Mouse (Mus musculus): ENCODE data around the gene Gli2.

Gene Gli2

DNA sequence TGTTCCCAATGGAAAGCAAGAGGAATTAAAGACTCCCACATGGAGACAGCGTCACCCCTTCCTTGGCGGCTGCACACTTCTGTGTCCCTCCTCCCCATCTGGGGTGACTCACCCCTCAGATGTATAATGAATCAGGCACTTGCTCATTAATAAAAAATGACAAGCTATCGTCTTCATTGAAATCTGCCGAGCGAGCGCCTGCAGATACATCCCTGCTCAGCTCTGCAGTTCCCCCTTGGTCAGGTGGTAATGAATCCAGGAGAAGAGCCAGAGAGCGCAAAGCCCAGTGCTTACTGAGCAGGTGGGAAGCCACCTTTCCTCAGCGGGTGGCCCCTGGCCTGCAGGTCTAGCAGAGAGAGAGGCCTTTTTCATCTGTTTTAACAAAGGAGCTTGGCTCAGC is 112.1 kb downstream of the Gli2 start:
- no peak for DNase-seq (ENCODE audit: low spot score in 2 of 2)

DNA sequence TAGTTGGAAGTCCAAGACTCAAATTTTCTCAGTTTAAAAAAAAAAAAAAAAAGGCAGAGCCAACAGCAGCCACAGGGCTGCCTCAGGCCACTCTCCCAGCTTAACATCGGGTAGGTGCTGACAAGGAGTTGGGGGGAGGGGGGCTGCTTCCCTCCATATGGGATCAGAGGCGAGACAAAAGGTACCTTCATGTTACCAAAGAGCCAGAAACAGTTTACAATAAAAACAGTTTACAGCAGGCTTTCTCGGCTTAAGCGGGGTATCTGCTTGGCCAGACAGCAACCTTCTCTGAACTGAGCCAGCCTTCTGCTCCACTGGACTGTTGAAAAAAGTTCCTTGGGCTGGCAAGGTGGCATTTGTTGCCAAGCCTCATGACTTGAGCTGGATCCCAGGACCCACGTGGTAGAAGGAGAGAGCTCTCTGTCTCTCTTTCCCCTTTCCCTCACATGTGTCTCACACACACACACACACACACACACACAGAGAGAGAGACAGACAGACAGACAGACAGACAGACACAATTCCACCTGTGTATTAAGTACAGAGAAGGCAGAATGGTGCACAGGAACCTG is 113.1 kb downstream of the Gli2 start:
- DNase-seq (ENCODE audit: low spot score in 2 of 2) = no peak

DNA sequence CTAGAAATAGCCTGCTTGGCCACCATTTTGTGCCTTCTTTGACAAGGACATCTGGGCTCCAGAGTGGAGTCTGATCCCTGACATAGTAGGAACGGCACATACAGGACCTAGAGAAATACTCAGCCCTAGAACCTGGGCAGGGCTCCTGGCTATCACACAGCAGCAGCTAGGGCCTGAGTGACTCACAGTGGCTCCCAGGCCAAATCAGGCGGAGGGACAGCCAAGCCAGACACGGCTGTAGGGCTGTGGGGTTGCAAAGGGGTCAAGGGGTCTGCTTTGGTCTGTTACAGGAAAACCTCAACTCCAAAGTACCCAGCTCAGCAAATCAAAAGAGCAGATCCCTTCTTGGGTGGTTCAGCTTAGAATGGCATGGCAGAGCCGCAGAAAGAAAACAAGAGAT is 115.2 kb downstream of the Gli2 start:
- DNase-seq (ENCODE audit: low spot score in 2 of 2) = no peak

- DNase-seq (ENCODE audit: low spot score in 2 of 2) = no peak
Measured at GRCm38 (mm10) chr1:118936108-118936507, 117.3 kb downstream of the Gli2 start.

DNA sequence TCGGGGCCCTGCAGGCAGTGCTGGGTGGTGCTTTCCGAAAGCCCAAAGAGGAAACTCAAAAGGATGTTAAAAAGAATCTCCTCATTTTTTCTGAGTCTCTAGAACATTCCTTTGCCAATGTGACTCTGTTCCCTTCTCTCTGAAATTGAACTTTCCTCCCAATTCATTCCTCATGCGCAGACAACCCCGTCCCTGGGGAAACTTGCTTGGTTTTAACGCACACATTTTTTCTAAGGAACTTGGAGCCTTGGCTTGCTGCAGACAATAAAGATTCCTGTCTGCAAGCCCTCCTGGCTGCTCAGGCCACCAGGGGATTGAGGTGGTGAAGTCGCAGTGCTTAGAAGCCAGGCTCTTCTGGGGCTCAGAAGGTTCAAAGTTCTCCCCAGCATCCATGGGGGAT is 117.9 kb downstream of the Gli2 start:
- DNase-seq (ENCODE audit: low spot score in 2 of 2) = no peak

- DNase-seq (ENCODE audit: low spot score in 2 of 2) = no peak
Measured at GRCm38 (mm10) chr1:118932167-118932566, 121.3 kb downstream of the Gli2 start.

DNA sequence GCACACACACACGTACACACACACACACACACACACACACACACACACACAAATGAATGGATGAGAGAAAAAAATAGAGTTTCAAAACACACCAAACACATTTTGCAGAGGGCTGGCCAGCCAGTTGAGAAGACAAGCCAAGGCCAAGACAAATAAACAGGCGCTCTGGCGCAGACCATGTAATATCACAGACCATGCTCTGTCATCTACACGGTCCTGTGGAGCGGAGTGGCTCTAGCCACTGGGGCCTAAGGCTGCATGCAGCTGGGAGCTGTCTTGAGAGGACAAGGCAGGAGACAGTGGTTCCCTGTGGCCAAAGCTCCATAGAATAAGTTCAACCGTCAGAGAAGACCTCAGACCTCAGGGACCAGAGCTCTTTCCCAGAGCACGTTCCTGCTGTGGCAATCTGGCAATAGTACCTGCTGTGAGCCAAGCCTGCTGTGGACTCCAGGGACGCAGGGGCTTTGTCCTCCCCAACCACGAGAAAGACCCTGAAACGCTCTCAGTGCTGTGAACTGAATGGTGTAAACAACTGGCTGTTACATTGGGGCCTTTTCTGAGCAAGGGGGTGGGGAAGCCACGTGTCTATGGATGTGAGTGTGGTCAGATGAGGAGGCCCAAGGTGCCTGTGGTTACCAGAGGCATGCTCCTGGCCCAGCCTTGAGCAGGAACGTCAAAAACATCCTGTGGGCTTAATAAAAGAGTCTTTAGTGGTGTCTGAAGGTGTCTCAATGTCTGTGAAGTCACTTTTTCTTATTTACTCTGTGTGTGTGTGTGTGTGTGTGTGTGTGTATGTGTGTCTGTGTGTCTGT is 125.7 kb downstream of the Gli2 start:
- no peak for DNase-seq (ENCODE audit: low spot score in 2 of 2)

GRCm38 (mm10) chr1:118926556-118926955 is 126.9 kb downstream of the Gli2 start:
- no peak for DNase-seq (ENCODE audit: low spot score in 2 of 2)

GRCm38 (mm10) chr1:118922189-118922588 is 131.2 kb downstream of the Gli2 start:
- DNase-seq (ENCODE audit: low spot score in 2 of 2) = no peak

GRCm38 (mm10) chr1:118917520-118918220 is 135.7 kb downstream of the Gli2 start:
- DNase-seq (ENCODE audit: low spot score in 2 of 2) = no peak

- DNase-seq (ENCODE audit: low spot score in 2 of 2) = no peak
Measured at GRCm38 (mm10) chr1:118916477-118917075, 136.8 kb downstream of the Gli2 start.

DNA sequence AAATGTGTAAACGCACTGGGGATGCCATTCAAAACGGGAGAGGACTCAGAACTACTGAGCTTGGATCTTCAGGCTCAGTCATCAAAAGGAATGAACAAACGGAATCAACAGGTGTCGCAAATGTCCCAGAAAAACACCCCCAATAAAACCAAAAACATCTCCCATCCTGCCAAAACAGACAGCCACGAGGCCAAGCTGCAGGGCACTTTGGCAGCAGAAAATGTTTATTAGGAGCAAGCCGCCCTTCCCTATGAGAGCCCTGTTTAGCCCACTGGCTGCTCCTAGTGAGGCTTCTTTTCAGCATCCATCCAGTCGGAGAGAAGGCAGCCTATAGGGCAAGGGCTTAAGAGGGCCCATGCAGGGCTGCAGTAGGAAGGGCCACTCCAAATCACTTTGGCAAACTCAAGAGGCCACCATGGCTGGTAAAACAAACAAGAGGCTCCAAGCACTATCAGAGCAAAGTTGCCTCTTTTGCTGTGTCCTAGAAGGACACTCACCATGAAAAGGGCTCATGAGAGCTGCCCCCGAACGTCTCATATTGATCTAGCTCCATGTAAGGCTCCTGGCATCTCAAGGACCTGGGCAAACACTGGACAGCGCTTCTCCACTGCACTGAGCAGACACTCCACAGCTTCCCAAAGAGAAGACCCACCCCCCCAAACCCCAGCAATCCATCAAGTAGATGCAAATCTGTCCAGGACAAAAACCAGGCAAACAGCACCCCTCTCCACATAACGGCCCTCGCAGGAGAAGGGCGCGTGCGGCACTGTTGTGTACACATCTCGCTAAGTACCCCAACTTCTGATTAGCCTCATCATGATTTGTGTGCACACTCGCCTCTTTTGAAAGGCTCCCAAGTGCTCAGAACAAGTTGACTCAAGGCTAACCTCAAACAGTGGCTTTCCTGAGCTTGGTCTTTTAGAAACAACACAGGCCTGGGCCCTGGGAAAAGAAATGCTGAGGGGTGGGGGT is 139.7 kb downstream of the Gli2 start:
- DNase-seq (ENCODE audit: low spot score in 2 of 2) = no peak

- DNase-seq (ENCODE audit: low spot score in 2 of 2) = no peak
Measured at GRCm38 (mm10) chr1:118912929-118913328, 140.5 kb downstream of the Gli2 start.

DNA sequence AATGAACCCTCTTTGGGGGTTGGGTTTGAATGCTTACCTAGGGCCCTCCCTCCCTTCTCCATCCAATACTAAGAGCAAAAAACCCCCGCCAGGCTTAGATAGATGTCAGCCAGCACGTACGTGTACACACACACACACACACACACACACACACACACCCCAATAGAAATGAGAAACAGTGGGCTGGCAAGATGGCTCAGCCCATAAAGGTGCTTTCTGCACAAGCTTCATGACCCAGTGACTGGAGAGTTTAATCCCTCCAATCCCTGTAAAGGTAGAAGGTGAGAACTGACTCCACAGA is 142.0 kb downstream of the Gli2 start:
- DNase-seq (ENCODE audit: low spot score in 2 of 2) = no peak

DNA sequence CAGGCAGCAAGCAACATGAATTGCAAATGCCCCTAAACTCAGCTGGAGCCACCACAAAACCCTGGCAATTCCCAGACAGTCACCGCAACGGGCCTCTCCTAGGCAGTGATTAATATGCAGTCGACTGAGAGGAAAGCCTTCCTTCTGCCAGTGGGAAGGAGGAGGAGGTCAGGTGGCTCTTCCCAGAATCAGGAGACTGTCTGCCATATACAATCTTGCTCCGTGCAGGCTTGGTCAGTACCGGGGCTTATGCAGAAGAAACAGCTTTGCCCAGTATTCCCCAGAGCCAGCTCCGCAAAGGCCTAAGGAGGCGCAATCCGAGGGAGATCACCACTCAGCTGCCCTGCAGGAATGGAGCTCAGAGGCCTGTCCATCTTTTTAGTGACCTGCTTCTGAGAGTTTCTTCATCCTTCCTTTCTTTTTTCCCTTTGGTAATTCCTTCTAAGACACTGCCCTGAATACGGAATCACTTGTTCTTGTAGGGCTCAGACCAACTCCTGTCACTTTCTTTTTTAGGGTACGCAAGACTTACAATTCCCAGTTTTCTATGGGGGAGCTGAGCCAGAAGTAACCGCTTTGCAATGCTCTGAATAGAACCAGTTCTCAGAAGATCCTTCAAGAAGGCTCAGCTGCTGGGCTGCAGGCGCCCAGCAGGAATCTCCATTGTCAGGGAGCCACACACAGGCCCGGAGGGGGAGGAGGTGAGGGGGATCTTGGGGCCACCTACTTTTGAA is 142.6 kb downstream of the Gli2 start:
- no peak for DNase-seq (ENCODE audit: low spot score in 2 of 2)

- DNase-seq (ENCODE audit: low spot score in 2 of 2) = peak in 1 of 2 experiments; percentile 54
Measured at GRCm38 (mm10) chr1:118909051-118909450, 144.4 kb downstream of the Gli2 start.

- DNase-seq (ENCODE audit: low spot score in 2 of 2) = no peak
Measured at GRCm38 (mm10) chr1:118907574-118907973, 145.8 kb downstream of the Gli2 start.

DNA sequence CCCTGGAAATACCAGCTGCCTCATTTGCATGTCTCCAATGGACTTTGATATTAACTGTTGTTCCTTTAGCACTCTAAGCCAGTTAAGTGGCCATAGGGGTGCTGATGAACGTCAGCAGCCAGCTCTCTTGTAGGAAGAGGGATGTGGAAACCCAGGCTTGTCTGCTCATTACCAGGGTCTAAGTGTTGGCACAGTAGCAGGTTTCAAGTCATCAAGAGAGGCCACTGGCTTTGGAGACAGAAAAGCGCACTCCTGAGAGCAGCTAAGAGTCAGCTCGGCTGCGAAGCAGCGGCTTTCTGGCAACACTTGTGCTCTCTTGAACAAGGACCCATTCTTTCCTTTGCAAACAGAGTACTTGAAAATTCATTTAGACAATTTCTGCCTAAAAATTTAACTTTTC is 148.1 kb downstream of the Gli2 start:
- no peak for DNase-seq (ENCODE audit: low spot score in 2 of 2)

- no peak for DNase-seq (ENCODE audit: low spot score in 2 of 2)
Measured at GRCm38 (mm10) chr1:118904909-118905308, 148.5 kb downstream of the Gli2 start.

DNA sequence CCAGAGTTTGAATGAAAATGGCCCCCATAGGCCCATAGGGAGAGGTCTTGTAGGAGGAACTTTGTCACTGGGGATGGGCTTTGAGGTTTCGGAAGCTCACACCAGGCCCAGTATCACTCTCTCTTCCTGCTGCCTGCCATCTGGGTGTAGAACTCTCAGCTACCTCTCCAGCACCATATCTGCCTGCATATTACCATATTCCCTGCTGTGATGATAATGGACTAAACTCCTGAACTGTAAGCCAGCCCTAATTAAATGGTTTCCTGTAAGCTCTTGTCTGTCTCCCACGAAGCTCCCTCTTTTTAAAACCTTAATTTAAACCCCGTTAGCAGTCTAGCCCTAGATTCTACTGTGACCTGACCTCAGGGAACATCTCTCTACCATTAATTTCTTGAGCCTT is 149.0 kb downstream of the Gli2 start:
- DNase-seq (ENCODE audit: low spot score in 2 of 2) = no peak

DNA sequence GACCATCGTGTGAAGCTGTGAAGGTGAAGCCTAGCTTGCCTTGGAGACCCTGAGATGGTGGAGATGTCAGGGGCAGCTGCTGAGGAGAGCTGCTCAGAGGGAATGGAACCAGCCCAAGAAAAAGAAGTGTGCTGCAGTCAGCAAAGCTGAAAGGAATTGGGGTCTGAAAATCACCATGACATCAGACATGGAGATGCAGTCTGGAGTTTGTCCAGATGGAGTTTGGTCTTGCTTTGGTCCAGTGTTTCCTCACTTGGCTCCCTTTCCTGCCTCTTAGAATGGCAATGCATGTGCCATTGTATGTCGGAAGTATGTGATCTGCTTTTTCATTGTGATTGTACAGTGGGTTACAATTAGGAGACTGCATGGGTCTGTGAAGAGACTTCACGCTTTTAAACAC is 149.7 kb downstream of the Gli2 start:
- no peak for DNase-seq (ENCODE audit: low spot score in 2 of 2)
